Mouse (Mus musculus) liver, postnatal 0 days (tissue): ENCODE measurements around the gene Gm4201. TPM values are rescaled to one million over a fixed set of nuclear protein-coding genes. Genes with fewer than 3 reads are reported as not detected.
"Not testable (repeated sequence)": the region's sequence is repeated elsewhere in the genome, so short reads cannot be mapped to it uniquely, and the experiment has no call there.

ENCODE experiments used
- ATAC-seq: fragments of 200-750 bp; cut with Nextera tagmentation; 2 replicates; pipeline ENCODE4 v1.8.0; 2017; ENCODE audit warnings: mild to moderate bottlenecking, moderate library complexity
- DNase-seq: peaks from one replicate; pipeline ENCODE4 v3.0.0-alpha.2; 2016
- H3K27ac ChIP-seq: fragments of 300-500 bp; sonication (generic); 2 replicates; pipeline ENCODE4 v1.5.1; 2014; ENCODE audit warnings: antibody characterized with exemption, moderate library complexity, mild to moderate bottlenecking, low read depth
- H3K27me3 ChIP-seq: fragments of 300-500 bp; sonication (generic); 2 replicates; pipeline ENCODE4 v1.6.1; 2014; ENCODE audit warnings: low read length, control low read depth, mixed read lengths; ENCODE audit not compliant: insufficient read depth
- H3K36me3 ChIP-seq: fragments of 300-500 bp; sonication (generic); replicated peaks from 2 replicates; pipeline ENCODE4 v1.6.1; 2014; ENCODE audit warnings: mild to moderate bottlenecking, control low read depth, low read length, moderate library complexity, mixed read lengths; ENCODE audit not compliant: insufficient read depth
- H3K4me1 ChIP-seq: fragments of 300-500 bp; sonication (generic); 2 replicates; pipeline ENCODE4 v1.6.1; 2014; ENCODE audit warnings: antibody characterized with exemption, mild to moderate bottlenecking, control low read depth; ENCODE audit not compliant: insufficient read depth
- H3K4me2 ChIP-seq: fragments of 300-500 bp; sonication (generic); 2 replicates; pipeline ENCODE4 v1.6.1; 2014; ENCODE audit warnings: low read depth, mild to moderate bottlenecking, low read length, moderate library complexity, mixed read lengths
- H3K4me3 ChIP-seq: fragments of 300-500 bp; sonication (generic); 2 replicates; pipeline ENCODE4 v1.5.1; 2014; ENCODE audit warnings: low read depth, low read length
- H3K9ac ChIP-seq: fragments of 300-500 bp; sonication (generic); replicated peaks from 2 replicates; pipeline ENCODE4 v1.6.1; 2014; ENCODE audit warnings: mild to moderate bottlenecking, moderate library complexity
- H3K9me3 ChIP-seq: fragments of 300-500 bp; sonication (generic); 2 replicates; pipeline ENCODE4 v1.6.1; 2016; ENCODE audit warnings: mild to moderate bottlenecking, control low read depth, low read length, mixed read lengths
- WGBS: fragments of 180-500 bp; shearing (Covaris S2); extraction: QIAGEN DNeasy Blood & Tissue Kit; methylation state at CpG from one replicate; pipeline ENCODE4 v1.1.7; 2014; ENCODE audit not compliant: insufficient replicate concordance; 5-methylcytosine and 5-hydroxymethylcytosine counted together
- polyA plus RNA-seq: library from polyadenylated mRNA; unstranded; fragments of >200 nt; fragmentation: Nextera tagmentation; extraction: Ambion mirVana; gene quantifications from 2 replicates; pipeline ENCODE4 v1.2.1, GENCODE M21; 2015

Gm4201 gene
- polyA plus RNA-seq = not detected in 2 replicates

GRCm38 (mm10) chr7:22565243-22565642 lies at the start of gene Gm4201:
Gm4201 (minus strand) TSS chr7:22565343.
- not testable (repeated sequence) for H3K9ac ChIP-seq, H3K27ac ChIP-seq, H3K4me1 ChIP-seq, H3K4me2 ChIP-seq, H3K36me3 ChIP-seq, H3K9me3 ChIP-seq, DNase-seq, H3K27me3 ChIP-seq, H3K4me3 ChIP-seq, ATAC-seq
- no CpG with 5 or more reads among the region's 3 CpGs for WGBS

- not testable (repeated sequence) for H3K27me3 ChIP-seq
Measured at GRCm38 (mm10) chr7:22588027-22588426, 22.9 kb upstream of the Gm4201 start, which contains the start of gene Gm4565. Gm4565 (minus strand) TSS chr7:22588127.

GRCm38 (mm10) chr7:22534787-22535186 lies 30.4 kb downstream of the Gm4201 start, which contains the start of gene Gm8677:
Gm8677 (minus strand) TSS chr7:22534887.
- H3K9me3 ChIP-seq, ATAC-seq, DNase-seq, H3K9ac ChIP-seq, H3K27ac ChIP-seq, H3K4me3 ChIP-seq, H3K36me3 ChIP-seq, H3K4me2 ChIP-seq, H3K27me3 ChIP-seq, H3K4me1 ChIP-seq: not testable (repeated sequence)
- WGBS = no CpG with 5 or more reads among the region's 1 CpGs

More at GRCm38 (mm10) chr7:22588027-22588426, 22.9 kb upstream of the Gm4201 start, which contains the start of gene Gm4565:
- H3K9me3 ChIP-seq, DNase-seq, H3K4me3 ChIP-seq, H3K27ac ChIP-seq, H3K9ac ChIP-seq, H3K4me2 ChIP-seq, ATAC-seq, H3K4me1 ChIP-seq, H3K36me3 ChIP-seq: not testable (repeated sequence)
- 66% methylated on average over 2 of the region's 4 CpGs for WGBS

- WGBS = no CpG with 5 or more reads among the region's 3 CpGs
- not testable (repeated sequence) for H3K36me3 ChIP-seq, H3K9ac ChIP-seq, H3K27ac ChIP-seq, ATAC-seq, H3K4me1 ChIP-seq, H3K9me3 ChIP-seq, H3K4me2 ChIP-seq, H3K27me3 ChIP-seq, DNase-seq, H3K4me3 ChIP-seq
Measured at GRCm38 (mm10) chr7:22522667-22523066, 42.5 kb downstream of the Gm4201 start, which contains the start of gene Vmn1r152. Vmn1r152 (plus strand) TSS chr7:22522967.

Other genes with a start within 250 kb of the Gm4201 start
- not detected in 2 replicates for gene Gm4187, start 235.6 kb downstream of the Gm4201 start, polyA plus RNA-seq
- not detected in 2 replicates for gene Gm8660, start 194.3 kb downstream of the Gm4201 start, polyA plus RNA-seq
- gene Vmn1r148, start 151.8 kb downstream of the Gm4201 start, polyA plus RNA-seq = not detected in 2 replicates
- gene Vmn1r149, start 127.1 kb downstream of the Gm4201 start, polyA plus RNA-seq = not detected in 2 replicates
- not detected in 2 replicates for gene Gm10665, start 101.3 kb downstream of the Gm4201 start, polyA plus RNA-seq
- not detected in 2 replicates for gene Vmn1r151, start 65.7 kb downstream of the Gm4201 start, polyA plus RNA-seq
- gene Vmn1r152, start 42.4 kb downstream of the Gm4201 start, polyA plus RNA-seq = not detected in 2 replicates
- gene Gm8677, start 30.5 kb downstream of the Gm4201 start, polyA plus RNA-seq = not detected in 2 replicates
- gene Gm4565, start 22.8 kb upstream of the Gm4201 start, polyA plus RNA-seq = not detected in 2 replicates
- gene Vmn1r155, start 92.7 kb upstream of the Gm4201 start, polyA plus RNA-seq = not detected in 2 replicates
- gene Gm8693, start 127.0 kb upstream of the Gm4201 start, polyA plus RNA-seq = not detected in 2 replicates
- not detected in 2 replicates for gene Gm4567, start 154.4 kb upstream of the Gm4201 start, polyA plus RNA-seq
- not detected in 2 replicates for gene Vmn1r157, start 196.4 kb upstream of the Gm4201 start, polyA plus RNA-seq
- not detected in 2 replicates for gene Vmn1r158, start 225.4 kb upstream of the Gm4201 start, polyA plus RNA-seq